Mouse (Mus musculus): Measurements from ENCODE around the gene Gm20379.

The Gm20379 gene

DNA sequence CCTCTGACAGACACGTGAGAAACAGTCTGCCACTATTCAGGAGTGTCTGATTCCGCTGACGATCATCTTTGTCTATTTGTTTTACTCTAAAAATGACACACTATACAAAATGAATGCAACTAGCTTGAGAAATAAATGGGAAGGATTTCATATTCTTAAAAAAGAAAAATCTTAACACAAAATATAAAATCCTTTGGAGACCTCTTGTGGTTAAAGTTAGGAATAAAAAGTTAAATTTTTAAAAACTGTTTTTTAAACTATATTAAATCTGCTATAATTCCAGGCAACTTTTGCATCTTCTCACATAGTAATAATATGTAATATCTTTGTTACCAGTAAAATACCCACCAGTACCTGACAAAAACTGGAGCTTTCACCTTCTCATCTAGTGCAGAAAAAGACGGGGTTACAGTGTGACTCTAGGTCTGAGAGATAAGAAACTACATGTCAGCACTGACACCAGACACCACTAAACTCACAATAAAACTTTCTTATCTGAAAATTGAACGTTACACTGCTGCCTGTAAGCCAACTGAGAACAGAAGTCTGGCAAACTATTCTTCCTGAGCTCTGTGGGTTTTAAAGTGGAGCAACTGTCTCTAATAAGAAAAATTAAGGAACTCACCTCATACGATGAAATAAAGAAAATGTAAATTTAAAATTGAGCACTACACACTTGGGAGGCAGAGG, 32.1 kb downstream of the Gm20379 start:
- DNase-seq, result no peak

DNA sequence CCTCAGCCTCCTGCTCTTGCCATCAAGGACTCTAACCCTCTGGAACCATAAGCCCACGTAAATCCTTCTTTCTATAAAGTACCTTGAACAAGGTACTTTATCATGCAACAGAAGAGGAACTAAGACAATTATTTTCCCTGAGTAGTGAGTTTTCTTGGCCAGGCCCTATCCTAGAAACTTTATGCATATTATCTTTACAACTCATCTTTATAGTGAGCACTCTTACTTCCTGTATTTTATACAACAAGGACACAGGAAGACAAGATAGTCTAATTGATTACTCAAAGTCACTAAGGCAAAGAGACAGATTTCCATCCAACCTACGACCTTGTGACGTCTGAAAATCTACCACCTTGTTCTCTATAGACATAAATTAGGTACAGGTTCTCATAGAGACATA, 34.0 kb downstream of the Gm20379 start:
- no peak for DNase-seq

DNA sequence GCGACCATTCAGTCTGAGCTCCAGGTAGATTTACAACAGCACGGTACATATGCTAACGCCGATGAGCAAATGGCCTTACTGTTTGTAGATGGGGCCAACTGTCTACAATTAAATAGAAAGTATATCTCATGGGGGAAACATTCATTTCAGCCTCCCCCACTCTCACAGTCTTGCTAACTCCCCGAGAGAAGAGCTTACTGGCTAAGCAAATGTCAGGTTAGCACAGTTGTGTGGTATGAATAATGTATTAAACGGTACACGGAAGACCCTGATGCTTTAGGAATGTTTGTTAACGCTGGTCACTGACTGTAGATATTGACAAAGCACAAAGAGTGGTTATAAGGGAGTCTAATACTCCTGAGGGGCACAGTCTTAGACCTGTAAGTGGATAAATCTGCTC, 38.3 kb downstream of the Gm20379 start:
- DNase-seq, result no peak

DNA sequence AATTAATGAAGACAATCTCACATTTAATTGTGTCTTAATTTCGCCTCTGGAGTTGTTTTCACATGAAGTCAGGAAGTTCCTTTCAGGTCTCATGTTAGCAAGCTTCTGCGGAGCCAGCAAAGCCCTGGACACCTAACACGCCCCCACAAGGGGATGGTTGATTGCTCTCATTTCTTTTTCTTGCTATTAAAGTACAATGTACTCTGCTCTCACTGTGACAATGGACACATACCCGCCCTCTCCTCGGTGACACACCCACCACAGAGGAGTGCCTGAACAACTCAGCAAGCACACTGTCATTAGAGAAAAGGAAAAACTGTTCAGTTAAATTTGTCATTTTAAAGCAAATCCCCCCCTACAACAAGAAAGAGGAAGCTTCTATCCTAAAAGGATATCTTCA, 40.6 kb downstream of the Gm20379 start:
- DNase-seq, result no peak

DNA sequence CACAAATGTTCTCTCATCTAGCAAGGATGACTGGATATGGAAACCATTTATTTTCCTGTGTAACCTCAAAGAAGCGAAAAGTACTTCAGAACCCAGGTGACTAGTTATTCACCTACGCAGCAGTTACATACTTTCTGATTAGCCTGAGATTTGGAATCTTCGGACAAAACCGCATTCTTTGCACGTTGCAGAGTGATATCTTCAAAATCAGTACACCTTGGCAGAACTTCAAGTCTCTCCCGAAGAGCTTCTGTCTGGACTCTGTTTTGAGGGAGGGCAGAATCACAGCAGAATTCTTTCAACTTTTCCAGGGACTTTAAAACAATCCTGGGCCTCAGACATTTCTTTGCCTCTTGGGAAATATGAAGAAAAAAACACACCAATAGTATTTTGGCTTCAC, 45.3 kb downstream of the Gm20379 start:
- no peak for DNase-seq

DNA sequence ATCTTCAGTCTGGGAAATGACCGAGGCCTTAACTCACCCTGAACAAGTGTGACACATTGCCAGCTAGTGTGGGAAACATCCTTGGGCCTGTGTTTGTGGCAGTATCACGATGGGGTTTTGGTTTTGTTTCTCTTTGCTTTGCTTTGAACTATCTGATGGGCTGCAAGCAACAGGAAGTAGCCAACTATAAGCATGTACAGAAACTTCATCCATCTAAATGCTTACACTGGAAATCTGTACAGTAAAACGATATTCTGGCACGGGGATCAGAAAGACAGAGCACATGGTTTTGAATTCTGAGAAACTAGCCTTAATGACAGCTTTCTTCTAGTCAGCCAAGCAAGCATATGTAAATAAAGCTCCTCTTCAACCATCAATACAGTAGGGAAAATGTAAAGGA, 48.2 kb downstream of the Gm20379 start:
- DNase-seq, result no peak

DNA sequence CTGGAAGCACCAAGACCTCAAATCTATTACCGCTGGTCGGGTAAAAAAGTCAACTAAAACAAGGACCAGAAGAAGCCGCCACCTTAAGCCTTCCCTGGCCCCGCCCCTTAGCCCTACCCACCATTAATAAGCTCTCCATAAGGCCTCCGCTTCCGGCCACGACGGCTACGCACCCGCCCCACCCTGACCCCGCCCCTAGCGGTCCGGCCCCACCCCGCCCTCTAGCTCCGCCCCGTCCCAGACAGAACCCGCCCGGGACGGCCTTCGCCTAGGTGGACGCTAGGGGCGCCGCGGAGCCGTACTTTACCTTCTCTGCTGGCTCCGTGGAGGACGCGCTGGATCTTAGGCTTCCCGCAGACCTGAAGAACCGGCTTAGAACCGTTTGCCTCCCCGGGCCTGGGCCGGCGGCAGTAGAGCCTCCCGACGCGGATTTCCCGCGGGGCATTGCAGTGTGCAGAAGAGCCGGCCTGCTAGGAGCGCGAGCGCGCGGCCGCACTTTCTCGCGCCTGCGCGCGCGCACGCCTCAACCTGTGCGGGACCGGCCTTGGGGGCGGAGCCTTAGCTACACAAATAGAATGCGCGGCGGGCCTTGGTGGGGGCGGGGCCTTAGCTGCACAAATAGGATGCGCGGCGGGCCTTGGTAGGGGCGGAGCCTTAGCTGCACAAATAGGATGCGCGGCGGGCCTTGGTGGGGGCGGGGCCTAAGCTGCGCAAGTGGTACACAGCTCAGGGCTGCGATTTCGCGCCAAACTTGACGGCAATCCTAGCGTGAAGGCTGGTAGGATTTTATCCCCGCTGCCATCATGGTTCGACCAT, 48.9 kb downstream of the Gm20379 start, which contains the start of the genes Dhfr and Msh3:
Gene Dhfr (plus strand): TSS at position 271 of the 816 bp plus-strand sequence.
Gene Msh3 (minus strand): TSS at position 548 of the 816 bp plus-strand sequence.
- peak; percentile 99 for DNase-seq

DNA sequence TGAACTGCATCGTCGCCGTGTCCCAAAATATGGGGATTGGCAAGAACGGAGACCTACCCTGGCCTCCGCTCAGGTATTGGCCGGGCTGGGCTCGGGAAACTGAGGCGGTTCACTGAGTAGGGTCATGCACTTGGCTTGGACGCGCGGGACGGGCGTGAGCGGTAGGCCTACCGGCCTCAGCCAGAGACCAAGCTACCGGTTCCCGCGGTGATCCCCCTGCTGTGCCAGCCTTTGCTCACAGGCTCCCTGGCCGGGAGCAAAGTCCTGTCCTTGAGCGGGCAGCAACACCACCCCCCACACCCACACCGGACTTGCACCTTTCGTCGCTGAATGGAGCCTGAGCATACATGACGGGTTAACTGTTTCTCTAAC, 49.5 kb downstream of the Gm20379 start:
- peak in 1 of 2 experiments; percentile 77 for DNase-seq

DNA sequence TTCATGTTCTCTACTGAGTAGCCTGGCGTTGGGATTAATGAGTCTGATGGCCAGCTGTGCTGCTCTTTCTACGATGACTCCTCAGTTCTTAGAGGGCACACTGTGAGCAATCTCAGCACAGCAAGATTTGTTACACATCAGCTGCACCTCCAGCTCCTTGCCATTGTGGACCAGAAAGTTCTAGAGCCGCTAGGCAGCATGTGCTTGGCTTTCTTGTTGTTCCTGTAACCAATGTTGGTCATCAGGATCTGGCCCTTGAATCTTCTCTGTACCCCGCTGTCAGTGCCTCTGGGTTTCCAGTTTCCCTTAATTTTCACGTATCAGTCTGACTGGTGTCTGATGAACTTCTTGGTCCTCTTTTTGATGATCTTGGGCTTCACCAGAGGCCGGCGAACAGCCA, 50.6 kb downstream of the Gm20379 start:
- no peak for DNase-seq

Data from cerebellum, postnatal 10 days (tissue).